Mouse (Mus musculus): ENCODE data around the gene Lifr.

Lifr gene

GRCm38 (mm10) chr15:7080916-7081626, 9.3 kb upstream of the Lifr start:
- in situ Hi-C loops (cut with MboI, MseI), result no loop called here

GRCm38 (mm10) chr15:7081795-7082194, 8.6 kb upstream of the Lifr start:
- in situ Hi-C loops (cut with MboI, MseI), result no loop called here

GRCm38 (mm10) chr15:7082901-7083300, 7.5 kb upstream of the Lifr start:
- in situ Hi-C loops (cut with MboI, MseI), result no loop called here

DNA sequence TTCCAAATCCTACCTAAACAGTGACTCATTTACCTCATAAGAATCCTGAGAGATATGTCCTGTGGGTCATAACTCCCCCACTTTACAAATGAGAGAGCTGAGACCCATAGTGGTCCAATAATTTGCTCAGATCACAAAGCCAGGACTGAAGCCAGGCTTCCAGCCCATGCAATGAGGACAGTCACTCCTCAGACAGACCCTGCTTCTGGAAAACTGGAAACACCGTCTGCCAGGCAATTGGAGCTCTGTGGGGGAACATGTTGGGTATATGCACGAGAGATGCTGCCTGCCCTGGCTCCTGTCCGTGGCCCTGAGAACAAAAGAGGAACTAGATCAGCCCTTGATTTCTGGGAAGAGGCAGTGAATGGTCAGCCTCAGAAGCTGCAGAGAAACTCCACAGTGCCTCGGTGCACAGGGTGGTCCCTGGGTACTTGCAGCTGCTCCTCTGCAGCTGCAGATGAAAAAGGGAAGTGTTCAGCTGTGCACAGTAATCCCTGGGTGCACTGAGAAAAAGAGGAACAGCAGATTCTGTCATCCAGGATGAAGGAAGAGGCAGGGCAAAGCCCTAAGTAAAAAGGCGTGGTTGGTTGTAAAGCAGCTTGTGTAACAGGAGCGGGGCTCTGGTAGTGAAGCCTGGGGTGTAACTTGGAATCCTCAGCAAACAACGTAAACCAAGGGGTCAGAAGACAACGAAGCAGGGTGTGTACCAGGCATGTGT, 5.5 kb upstream of the Lifr start:
- in situ Hi-C loops (cut with MboI, MseI), result no loop called here

GRCm38 (mm10) chr15:7088691-7089090, 1.7 kb upstream of the Lifr start:
- in situ Hi-C loops (cut with MboI, MseI), result no loop called here

DNA sequence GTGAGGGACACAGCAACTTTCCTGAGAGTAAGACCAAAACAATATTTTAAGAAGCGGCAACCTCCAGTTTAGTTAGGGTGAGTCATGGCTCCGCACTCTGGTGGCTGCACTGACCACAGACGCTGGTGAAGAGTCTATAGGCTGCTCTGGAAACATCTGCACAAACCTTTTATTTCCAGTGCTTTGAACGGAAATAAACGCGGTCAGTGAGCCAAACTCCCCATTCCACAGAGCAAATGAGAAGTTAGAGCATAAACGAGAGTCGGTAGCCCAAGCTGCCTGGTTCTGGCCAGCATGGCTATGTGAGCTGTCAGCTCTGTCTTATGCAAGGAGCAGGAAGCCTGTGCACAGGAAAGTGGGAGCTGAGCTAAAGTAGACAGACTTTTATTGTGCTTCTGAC, 1.9 kb downstream of the Lifr start:
- in situ Hi-C loops (cut with MboI, MseI), result no loop called here

GRCm38 (mm10) chr15:7099406-7099805, 9.0 kb downstream of the Lifr start:
- in situ Hi-C loops (cut with MboI, MseI), result no loop called here

- in situ Hi-C loops (cut with MboI, MseI), result no loop called here
These were observed 9.8 kb downstream of the Lifr start for GRCm38 (mm10) chr15:7100226-7100625.

GRCm38 (mm10) chr15:7103051-7103450, 12.6 kb downstream of the Lifr start:
- in situ Hi-C loops (cut with MboI, MseI), result no loop called here

- in situ Hi-C loops (cut with MboI, MseI), result no loop called here
These were observed 14.8 kb downstream of the Lifr start for GRCm38 (mm10) chr15:7105224-7105623.

DNA sequence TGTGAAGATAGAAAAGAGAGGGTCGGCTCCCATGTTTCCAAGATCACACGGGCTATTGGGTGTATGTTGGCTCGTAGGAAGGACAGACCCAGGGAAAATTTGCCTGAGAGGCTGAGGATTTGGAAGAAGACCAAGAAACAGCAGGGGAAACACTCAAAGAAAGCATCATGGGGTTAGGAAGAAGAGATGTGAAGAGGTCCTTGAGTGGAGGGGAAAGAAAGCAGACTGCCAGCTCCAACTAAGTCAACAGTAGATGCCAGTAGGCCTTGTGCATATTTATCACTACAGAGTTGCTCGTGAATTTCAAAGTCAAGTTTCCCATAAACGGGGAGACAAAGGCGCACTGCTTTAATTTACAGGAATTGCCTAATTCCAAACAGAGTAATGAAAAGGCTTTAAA, 17.7 kb downstream of the Lifr start:
- in situ Hi-C loops (cut with MboI, MseI), result no loop called here

DNA sequence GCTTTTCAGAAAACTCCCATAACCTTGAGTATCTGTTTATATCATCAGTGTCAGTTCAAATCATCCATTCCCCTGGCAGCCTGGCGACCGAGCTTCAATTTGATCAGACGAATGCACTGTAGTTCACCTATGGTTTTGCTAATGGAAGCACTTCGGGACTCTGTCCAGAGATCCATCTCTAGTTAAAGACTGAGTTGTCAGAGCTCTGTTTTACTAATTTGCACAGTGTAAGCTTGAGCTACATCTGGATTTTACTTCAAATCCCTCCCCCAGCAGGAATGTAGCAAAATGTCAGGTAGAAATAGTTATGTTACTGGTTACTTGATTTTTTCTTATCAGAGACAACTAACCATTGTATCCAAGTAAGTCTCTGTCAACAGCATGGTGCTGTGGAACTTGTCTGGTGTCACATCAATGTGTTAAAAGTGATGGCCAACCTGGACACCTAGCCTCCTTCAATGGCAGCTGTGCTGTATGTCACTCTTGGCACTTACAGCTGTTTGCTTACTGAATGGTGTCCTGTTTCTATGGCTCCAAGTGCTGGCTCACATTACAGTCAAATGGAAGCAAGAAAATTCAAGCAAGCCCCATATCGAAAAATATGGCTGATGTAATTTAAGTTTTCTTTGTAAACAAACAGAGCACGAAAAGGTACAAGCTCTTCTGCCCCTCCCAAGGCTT, 22.0 kb downstream of the Lifr start:
- in situ Hi-C loops (cut with MboI, MseI), result no loop called here

DNA sequence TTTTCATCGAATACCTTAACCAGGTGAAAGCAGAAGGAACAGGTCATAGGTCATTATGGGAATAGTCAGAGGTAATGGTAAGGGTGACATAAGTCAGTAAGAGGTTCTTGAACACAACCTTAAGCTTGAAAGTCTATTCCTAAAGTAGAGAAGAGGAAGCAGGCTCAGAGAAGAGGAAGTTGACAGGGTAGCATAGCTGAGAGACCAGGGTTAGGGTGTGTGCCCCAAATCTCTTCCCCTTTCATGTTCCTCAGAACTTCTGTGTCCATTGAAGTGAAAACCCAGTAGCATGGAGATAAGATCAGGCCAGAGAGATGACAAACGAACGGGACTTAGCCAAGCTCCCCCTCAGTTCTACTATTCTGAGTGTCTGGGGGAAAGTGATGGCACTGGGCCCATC, 23.5 kb downstream of the Lifr start:
- in situ Hi-C loops (cut with MboI, MseI), result no loop called here

- in situ Hi-C loops (cut with MboI, MseI), result no loop called here
These were observed 25.1 kb downstream of the Lifr start for GRCm38 (mm10) chr15:7115326-7116003.

GRCm38 (mm10) chr15:7116216-7116615, 25.8 kb downstream of the Lifr start:
- in situ Hi-C loops (cut with MboI, MseI), result no loop called here

GRCm38 (mm10) chr15:7116699-7117098, 26.3 kb downstream of the Lifr start:
- in situ Hi-C loops (cut with MboI, MseI), result no loop called here

- in situ Hi-C loops (cut with MboI, MseI), result no loop called here
These were observed 27.5 kb downstream of the Lifr start for GRCm38 (mm10) chr15:7117944-7118343.

- in situ Hi-C loops (cut with MboI, MseI), result no loop called here
These were observed 28.4 kb downstream of the Lifr start for GRCm38 (mm10) chr15:7118849-7119248.

DNA sequence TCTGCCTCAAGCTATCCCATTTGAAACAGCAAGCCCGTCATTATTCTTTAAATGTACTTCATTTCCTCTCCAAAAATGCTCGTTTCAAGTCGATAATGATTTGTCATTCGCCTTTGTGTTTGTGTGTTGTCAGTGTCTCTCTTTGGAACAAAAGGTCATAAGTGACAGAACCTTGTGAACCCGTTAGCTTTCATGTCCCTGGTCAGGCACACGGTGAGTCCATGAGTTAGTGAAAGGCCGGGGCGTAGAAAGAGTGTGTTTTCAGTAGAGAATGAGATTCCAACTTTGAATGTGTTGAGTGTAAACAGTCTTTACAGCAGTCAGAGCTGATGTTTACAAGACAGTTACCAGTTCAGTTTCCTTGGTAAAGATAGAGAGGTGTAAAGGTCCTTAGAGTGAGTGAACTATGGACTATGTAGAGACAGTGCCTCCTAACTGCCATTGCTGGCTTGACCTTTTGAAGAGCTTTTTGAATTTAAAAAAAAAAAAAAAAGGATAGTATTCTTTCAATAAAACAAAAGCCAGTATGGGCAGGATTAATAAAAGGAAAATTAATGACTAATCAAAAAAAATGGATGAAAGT, 29.6 kb downstream of the Lifr start:
- in situ Hi-C loops (cut with MboI, MseI), result no loop called here

- in situ Hi-C loops (cut with MboI, MseI), result no loop called here
These were observed 33.5 kb downstream of the Lifr start for GRCm38 (mm10) chr15:7123781-7124450.

DNA sequence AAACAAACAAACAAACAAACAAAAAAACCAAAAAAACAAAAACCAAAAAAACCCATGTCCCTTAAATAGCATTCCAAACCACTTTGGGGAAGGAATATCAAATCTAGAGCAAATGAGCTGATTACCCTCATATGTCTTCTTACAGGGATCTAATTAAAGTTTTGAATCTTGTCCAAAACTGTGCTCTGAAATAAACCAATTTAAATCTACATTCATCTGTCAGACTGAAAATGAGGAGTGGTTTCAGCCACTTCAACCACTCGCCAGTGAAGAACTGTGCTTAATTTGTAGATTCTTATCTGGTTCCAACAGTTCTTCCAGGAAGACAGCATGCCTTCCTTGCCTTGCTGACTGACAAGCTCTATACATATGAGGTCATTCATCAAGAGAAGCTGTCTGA, 35.8 kb downstream of the Lifr start:
- in situ Hi-C loops (cut with MboI, MseI), result no loop called here

Data from T-helper 1 cell (primary cell).